Mouse (Mus musculus) mouse trophoblast stem cell (cell line): ENCODE results near the gene Fgf23.

Experiments used
- in situ Hi-C, 2 experiments: fragments of 300-500 bp; cut with MseI, MboI; formaldehyde crosslinking; loops; 2 replicates in 1 of 2; 3 replicates in 1 of 2; pipeline ENCODE4 v1.15.1; 2025

Fgf23 gene

GRCm38 (mm10) chr6:127072817-127073216 is at the start of gene Fgf23:
Fgf23 (plus strand) TSS chr6:127072902.
- in situ Hi-C loops = no loop called here

- in situ Hi-C loops = no loop called here
These were observed 47.9 kb upstream of the Fgf23 start for GRCm38 (mm10) chr6:127024836-127025235.

GRCm38 (mm10) chr6:127034760-127035159 is 37.9 kb upstream of the Fgf23 start:
- in situ Hi-C loops = no loop called here

GRCm38 (mm10) chr6:127044909-127045308 is 27.8 kb upstream of the Fgf23 start:
- in situ Hi-C loops = no loop called here

GRCm38 (mm10) chr6:127050847-127051246 is 21.9 kb upstream of the Fgf23 start:
- in situ Hi-C loops = no loop called here

- in situ Hi-C loops = no loop called here
These were observed 15.6 kb upstream of the Fgf23 start for GRCm38 (mm10) chr6:127056990-127057588.

GRCm38 (mm10) chr6:127059975-127060374 is 12.7 kb upstream of the Fgf23 start:
- in situ Hi-C loops = no loop called here

- in situ Hi-C loops = no loop called here
These were observed 8.8 kb upstream of the Fgf23 start for GRCm38 (mm10) chr6:127063915-127064314.

- in situ Hi-C loops = no loop called here
These were observed 7.9 kb upstream of the Fgf23 start for GRCm38 (mm10) chr6:127064815-127065214.

- in situ Hi-C loops = loop anchor here in 1 of 2 experiments (10.0 kb wide), 1 partner anchor 125 kb away; no protein-coding TSS in a partner anchor
These were observed 7.4 kb downstream of the Fgf23 start for GRCm38 (mm10) chr6:127079867-127080731.

- in situ Hi-C loops = loop anchor here in 1 of 2 experiments (10.0 kb wide), 1 partner anchor 127 kb away; no protein-coding TSS in a partner anchor
These were observed 9.1 kb downstream of the Fgf23 start for GRCm38 (mm10) chr6:127081820-127082219.

GRCm38 (mm10) chr6:127086739-127087138 is 14.0 kb downstream of the Fgf23 start:
- in situ Hi-C loops = loop anchor here (5.0 to 10.0 kb wide), 2 partner anchors 132 to 134 kb away; no protein-coding TSS in a partner anchor

GRCm38 (mm10) chr6:127094565-127094964 is 21.9 kb downstream of the Fgf23 start:
- in situ Hi-C loops = no loop called here

GRCm38 (mm10) chr6:127103506-127104275 is 31.0 kb downstream of the Fgf23 start:
- in situ Hi-C loops = no loop called here

- in situ Hi-C loops = no loop called here
These were observed 31.8 kb downstream of the Fgf23 start for GRCm38 (mm10) chr6:127104396-127105029.

- in situ Hi-C loops = no loop called here
These were observed 32.4 kb downstream of the Fgf23 start for GRCm38 (mm10) chr6:127105107-127105506.

GRCm38 (mm10) chr6:127106189-127106588 is 33.5 kb downstream of the Fgf23 start:
- in situ Hi-C loops = no loop called here

- in situ Hi-C loops = no loop called here
These were observed 34.0 kb downstream of the Fgf23 start for GRCm38 (mm10) chr6:127106726-127107125.

- in situ Hi-C loops = no loop called here
These were observed 34.7 kb downstream of the Fgf23 start for GRCm38 (mm10) chr6:127107413-127107812.

- in situ Hi-C loops = no loop called here
These were observed 35.8 kb downstream of the Fgf23 start for GRCm38 (mm10) chr6:127108368-127109060.

GRCm38 (mm10) chr6:127109402-127109930 is 36.8 kb downstream of the Fgf23 start, which contains the start of gene Tigar:
Tigar (minus strand) TSS chr6:127109557.
- in situ Hi-C loops = no loop called here
